Mouse (Mus musculus): ENCODE data around the gene Nudc.
"Not testable (repeated sequence)": the region's sequence is repeated elsewhere in the genome, so short reads cannot be mapped to it uniquely, and the experiment has no call there.

The Nudc gene

DNA sequence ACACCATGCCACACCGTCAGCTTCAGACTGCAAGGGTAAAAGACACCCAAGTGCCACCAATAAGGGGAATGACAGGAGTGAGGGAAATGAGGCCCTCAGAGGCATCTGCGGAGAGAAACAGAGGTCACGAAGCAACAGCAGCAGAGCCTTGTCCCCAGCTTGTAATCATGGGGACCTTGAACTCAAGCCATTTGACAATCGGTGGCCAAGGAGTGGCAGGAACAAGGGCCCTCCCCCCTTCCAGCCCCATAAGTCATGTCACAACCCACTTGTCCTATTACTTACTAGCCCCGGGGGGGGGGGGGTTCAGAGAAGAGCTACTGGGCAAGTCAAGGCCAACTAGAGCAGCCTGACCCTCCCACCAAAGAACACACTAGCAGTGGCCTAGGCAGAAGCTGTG is 9.1 kb downstream of the Nudc start:
- DNase-seq (ENCODE audit: low read depth, low spot score) = no peak

GRCm38 (mm10) chr4:133536081-133536480 is 9.7 kb downstream of the Nudc start:
- DNase-seq (ENCODE audit: low read depth, low spot score) = no peak

GRCm38 (mm10) chr4:133532777-133533176 is 13.0 kb downstream of the Nudc start:
- DNase-seq (ENCODE audit: low read depth, low spot score) = no peak

- DNase-seq (ENCODE audit: low read depth, low spot score) = no peak
Observed at GRCm38 (mm10) chr4:133527788-133528187, 18.0 kb downstream of the Nudc start.

GRCm38 (mm10) chr4:133521502-133521901 is 24.3 kb downstream of the Nudc start:
- peak; percentile 63 for DNase-seq (ENCODE audit: low read depth, low spot score)

DNA sequence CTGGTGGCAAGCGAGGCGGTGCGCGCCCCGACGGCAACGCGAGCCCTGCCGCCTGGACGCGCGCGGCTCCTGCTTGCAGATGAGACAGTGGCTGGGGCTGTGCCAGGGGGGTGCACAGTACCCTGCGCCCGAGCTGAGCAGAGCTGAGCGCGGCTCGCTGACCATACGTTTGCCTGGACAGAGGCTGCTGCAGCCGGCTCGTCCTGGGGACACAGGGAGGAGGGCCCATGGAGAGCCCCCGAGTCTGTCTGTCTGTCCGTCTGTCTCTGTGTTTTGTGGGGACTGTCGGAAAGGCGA is 26.5 kb downstream of the Nudc start:
- DNase-seq (ENCODE audit: low read depth, low spot score) = no peak

DNA sequence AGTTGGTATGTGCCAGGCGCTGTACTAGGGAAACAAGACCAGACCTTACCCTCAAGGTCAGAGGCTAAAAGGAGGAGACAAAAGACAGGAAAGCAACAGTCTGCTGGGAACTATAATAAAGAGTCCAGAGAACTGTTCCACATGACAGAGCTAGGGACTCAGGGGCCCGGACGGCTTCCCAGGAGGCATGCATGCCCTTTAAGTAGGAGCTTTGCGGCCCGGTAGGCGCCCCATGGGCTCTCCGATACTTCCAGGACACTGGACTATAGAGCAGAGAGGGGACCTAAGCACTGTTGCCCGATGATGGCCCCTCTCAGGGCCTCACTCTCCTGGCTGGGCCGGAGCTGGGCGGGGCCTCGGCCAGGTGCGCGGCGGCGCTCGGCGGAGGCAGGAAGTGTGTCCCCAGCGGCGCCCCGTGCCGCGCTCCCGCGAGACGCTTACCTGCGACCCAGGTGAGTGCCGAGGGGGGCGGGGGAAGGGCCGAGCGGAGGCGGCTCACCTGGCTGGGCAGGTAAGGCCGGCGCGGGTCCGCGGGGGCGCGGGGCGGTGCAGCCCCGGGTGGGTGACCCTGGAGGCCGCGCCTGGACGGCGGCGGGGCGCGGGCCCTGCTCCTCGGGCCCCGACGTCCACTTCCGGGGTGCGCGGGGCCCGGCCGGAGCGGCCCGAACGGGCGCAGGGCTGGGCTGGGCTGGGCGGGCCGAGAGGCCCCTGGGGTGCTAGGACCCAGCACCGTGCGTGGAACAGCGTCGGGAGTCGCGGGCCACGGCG is 27.0 kb downstream of the Nudc start, which contains the start of gene Kdf1:
Gene Kdf1 (plus strand): TSS at position 363 of the 768 bp plus-strand sequence.
- no peak for DNase-seq (ENCODE audit: low read depth, low spot score)

DNA sequence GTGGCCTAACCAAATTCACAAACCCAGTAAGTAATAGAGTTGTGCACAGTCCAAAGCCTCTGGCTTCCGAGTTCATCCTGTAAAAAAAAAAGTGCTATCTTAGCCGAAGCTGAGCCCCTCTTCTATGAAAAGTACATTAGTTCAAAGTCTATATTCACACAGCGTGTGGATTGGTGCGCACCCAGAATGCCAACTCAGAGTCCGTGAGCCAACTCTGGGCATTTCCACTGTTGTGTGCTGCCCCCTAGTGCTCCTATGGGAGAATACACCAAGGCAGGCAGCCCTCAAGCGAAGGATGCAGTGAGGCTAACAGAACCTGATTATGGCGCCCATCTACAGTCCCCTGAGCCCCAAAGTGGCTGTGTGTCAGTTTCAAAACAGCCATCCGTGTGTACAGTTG is 32.8 kb downstream of the Nudc start:
- peak; percentile 83 for DNase-seq (ENCODE audit: low read depth, low spot score)

GRCm38 (mm10) chr4:133512511-133512910 is 33.3 kb downstream of the Nudc start:
- DNase-seq (ENCODE audit: low read depth, low spot score) = not testable (repeated sequence)

GRCm38 (mm10) chr4:133511050-133511449 is 34.7 kb downstream of the Nudc start:
- DNase-seq (ENCODE audit: low read depth, low spot score) = peak; percentile 80

GRCm38 (mm10) chr4:133508990-133509389 is 36.8 kb downstream of the Nudc start:
- peak; percentile 94 for DNase-seq (ENCODE audit: low read depth, low spot score)

- no peak for DNase-seq (ENCODE audit: low read depth, low spot score)
Observed at GRCm38 (mm10) chr4:133506573-133506972, 39.2 kb downstream of the Nudc start.

- no peak for DNase-seq (ENCODE audit: low read depth, low spot score)
Observed at GRCm38 (mm10) chr4:133504755-133505485, 40.9 kb downstream of the Nudc start.

DNA sequence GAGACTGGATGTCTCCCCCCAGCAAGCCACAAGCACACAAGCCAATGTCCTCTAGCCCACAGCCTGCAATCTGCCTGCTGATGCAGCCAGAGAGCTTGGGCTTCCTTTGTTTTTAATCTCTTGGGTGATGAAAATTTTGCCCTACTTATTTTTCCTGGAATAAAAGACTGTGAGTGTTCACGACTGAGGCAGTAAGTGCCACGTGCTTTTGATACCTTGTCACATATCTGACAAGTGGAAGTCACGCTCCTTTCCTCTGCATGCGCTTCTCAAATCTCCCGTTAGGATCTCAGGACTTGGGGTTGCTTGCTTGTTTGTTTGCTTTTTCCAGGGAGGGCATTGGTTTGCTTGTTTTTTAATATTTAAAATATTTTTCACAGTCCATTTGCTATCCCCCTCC is 41.5 kb downstream of the Nudc start:
- DNase-seq (ENCODE audit: low read depth, low spot score) = peak; percentile 45

- peak; percentile 66 for DNase-seq (ENCODE audit: low read depth, low spot score)
Observed at GRCm38 (mm10) chr4:133501514-133501913, 44.3 kb downstream of the Nudc start.

GRCm38 (mm10) chr4:133498160-133498724 is 47.6 kb downstream of the Nudc start, which contains the start of gene Trnp1:
Gene Trnp1 (minus strand): TSS chr4:133498550.
- peak; percentile 98 for DNase-seq (ENCODE audit: low read depth, low spot score)

GRCm38 (mm10) chr4:133497461-133498159 is 48.2 kb downstream of the Nudc start:
- DNase-seq (ENCODE audit: low read depth, low spot score) = peak; percentile 49

DNA sequence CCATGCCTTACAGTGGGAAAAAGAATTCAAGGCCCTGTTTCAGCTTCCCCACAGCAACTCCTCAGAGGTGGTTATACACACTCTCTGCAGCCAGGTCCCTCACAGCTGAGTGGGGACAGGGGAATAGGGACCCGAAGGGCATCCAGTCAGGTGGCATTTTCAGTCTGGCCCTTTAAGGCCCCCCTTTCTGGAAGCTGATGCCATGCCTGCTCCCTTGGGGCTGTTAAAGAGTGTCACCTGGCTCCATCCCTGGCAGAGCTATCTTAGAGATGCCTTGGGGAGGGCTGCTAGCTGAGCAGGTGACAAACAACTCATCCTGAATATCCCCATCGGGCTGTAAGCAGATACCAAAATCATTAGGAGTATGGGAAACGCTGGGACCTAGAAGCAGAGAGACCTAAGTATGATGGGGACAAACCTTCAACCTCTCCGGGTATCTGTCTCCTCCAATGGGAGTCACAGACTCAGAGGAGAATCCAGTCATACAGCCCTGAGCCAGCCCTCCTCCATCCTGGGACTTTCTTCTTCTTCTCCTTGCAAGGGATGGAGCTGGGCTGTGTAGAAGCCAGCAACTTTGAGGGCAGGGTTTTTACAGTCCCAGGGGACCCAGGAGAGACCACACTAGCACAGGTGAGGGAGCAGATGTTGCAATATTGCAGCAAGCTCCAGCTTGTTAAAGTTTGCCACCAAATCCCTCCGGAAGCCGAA is 48.9 kb downstream of the Nudc start:
- peak; percentile 82 for DNase-seq (ENCODE audit: low read depth, low spot score)

DNA sequence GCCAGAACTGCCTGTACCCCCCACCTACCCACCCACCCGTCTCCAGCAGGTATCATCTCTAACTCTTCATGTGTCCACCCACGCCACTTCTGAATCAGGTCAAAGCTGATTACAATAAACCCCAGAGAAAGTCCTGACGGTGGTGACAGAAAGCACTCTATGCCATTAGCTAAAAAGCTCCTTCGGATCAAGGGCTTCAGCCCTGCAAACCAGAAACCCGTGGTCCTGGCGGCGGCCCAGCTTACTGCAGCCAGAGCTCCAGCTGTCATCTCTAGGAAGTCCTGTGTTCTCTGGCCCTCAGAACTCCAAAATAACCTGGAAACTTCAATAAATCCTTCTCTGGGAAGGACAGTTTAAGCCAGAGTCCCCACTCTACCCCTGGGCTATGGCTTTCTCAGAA is 50.1 kb downstream of the Nudc start:
- peak; percentile 75 for DNase-seq (ENCODE audit: low read depth, low spot score)

- no peak for DNase-seq (ENCODE audit: low read depth, low spot score)
Observed at GRCm38 (mm10) chr4:133494867-133495266, 50.9 kb downstream of the Nudc start.

- peak; percentile 91 for DNase-seq (ENCODE audit: low read depth, low spot score)
Observed at GRCm38 (mm10) chr4:133494432-133494831, 51.4 kb downstream of the Nudc start.
